Mouse (Mus musculus) lung, postnatal 0 days (tissue): ENCODE data around the gene Pfpl. TPM values are rescaled to one million over a fixed set of nuclear protein-coding genes. Genes with fewer than 3 reads are reported as not detected.

ENCODE experiments used
- ATAC-seq: fragments of 200-750 bp; cut with Nextera tagmentation; 2 replicates; pipeline ENCODE4 v1.8.0; 2017; ENCODE audit warnings: moderate library complexity
- DNase-seq: peaks from one replicate; pipeline ENCODE4 v3.0.0-alpha.2; 2016; ENCODE audit warnings: low spot score
- H3K27ac ChIP-seq: fragments of 300-500 bp; sonication (generic); 2 replicates; pipeline ENCODE4 v1.5.1; 2014; ENCODE audit warnings: antibody characterized with exemption, mild to moderate bottlenecking, low read length, mixed read lengths
- H3K27me3 ChIP-seq: fragments of 300-500 bp; sonication (generic); replicated peaks from 2 replicates; pipeline ENCODE4 v1.6.1; 2014; ENCODE audit warnings: low read length, mixed read lengths; ENCODE audit not compliant: insufficient read depth
- H3K36me3 ChIP-seq: fragments of 300-500 bp; sonication (generic); 2 replicates; pipeline ENCODE4 v1.6.1; 2014; ENCODE audit warnings: low read length, mixed read lengths; ENCODE audit not compliant: insufficient read depth
- H3K4me1 ChIP-seq: fragments of 300-500 bp; sonication (generic); 2 replicates; pipeline ENCODE4 v1.6.1; 2014; ENCODE audit warnings: antibody characterized with exemption, low read depth, low read length, mixed read lengths; ENCODE audit not compliant: insufficient read depth
- H3K4me2 ChIP-seq: fragments of 300-500 bp; sonication (generic); replicated peaks from 2 replicates; pipeline ENCODE4 v1.6.1; 2014; ENCODE audit warnings: low read depth, mild to moderate bottlenecking, low read length, moderate library complexity, mixed read lengths
- H3K4me3 ChIP-seq: fragments of 300-500 bp; sonication (generic); 2 replicates; pipeline ENCODE4 v1.5.1; 2014; ENCODE audit warnings: low read depth, low read length
- H3K9ac ChIP-seq: fragments of 300-500 bp; sonication (generic); replicated peaks from 2 replicates; pipeline ENCODE4 v1.6.1; 2014; ENCODE audit warnings: low read depth, mild to moderate bottlenecking
- H3K9me3 ChIP-seq: fragments of 300-500 bp; sonication (generic); 2 replicates; pipeline ENCODE4 v1.6.1; 2016; ENCODE audit warnings: low read length, mixed read lengths
- CTCF ChIP-seq: IDR thresholded peaks from 2 replicates; pipeline ENCODE4 v1.5.1; 2016; ENCODE audit warnings: antibody characterized with exemption, mild to moderate bottlenecking
- EP300 ChIP-seq: IDR thresholded peaks from 2 replicates; pipeline ENCODE4 v1.6.1; 2016; ENCODE audit warnings: antibody characterized with exemption, mild to moderate bottlenecking, control low read depth
- WGBS: fragments of 180-500 bp; shearing (Covaris S2); extraction: QIAGEN DNeasy Blood & Tissue Kit; methylation state at CpG from one replicate; pipeline ENCODE4 v1.1.7; 2014; 5-methylcytosine and 5-hydroxymethylcytosine counted together
- polyA plus RNA-seq: library from polyadenylated mRNA; unstranded; fragments of >200 nt; fragmentation: Nextera tagmentation; extraction: Ambion mirVana; gene quantifications from 2 replicates; pipeline ENCODE4 v1.2.1, GENCODE M21; 2015

Pfpl gene
- polyA plus RNA-seq, 1 experiment from 2014 or later, result not detected

GRCm38 (mm10) chr19:12476721-12477270, 49.1 kb downstream of the Pfpl start:
- Histone ChIP-seq H3K27me3 (no peaks in the 10 kb centered on the region), H3K36me3 (0 out of 2 replicates have a peak, but pooled peaks cover 7% of the 10 kb centered on the region), H3K4me2 (no peak overlapping the region), H3K4me1 (peaks cover 18% of the 10 kb centered on the region), H3K27ac (0 out of 2 replicates have a peak overlapping the region, but pooled peaks have one; percentile 84), H3K9ac (no peak overlapping the region), H3K4me3 (no peak overlapping the region), H3K9me3 (no peaks in the 10 kb centered on the region)
- 15% methylated on average over 5 of the region's 5 CpGs for WGBS
- DNase-seq (no peak), ATAC-seq (no peak)
- TF ChIP-seq EP300, result no peak
- TF ChIP-seq CTCF, result no peak

- Histone ChIP-seq H3K27me3 (no peaks in the 10 kb centered on the region), H3K4me3 (no peak overlapping the region), H3K27ac (no peak overlapping the region), H3K36me3 (0 out of 2 replicates have a peak, but pooled peaks cover 13% of the 10 kb centered on the region), H3K4me2 (no peak overlapping the region), H3K9ac (no peak overlapping the region), H3K4me1 (peaks cover 12% of the 10 kb centered on the region), H3K9me3 (no peaks in the 10 kb centered on the region)
- WGBS, result 70% methylated on average over 6 of the region's 6 CpGs
- DNase-seq (no peak), ATAC-seq (no peak)
- no peak for TF ChIP-seq CTCF
- TF ChIP-seq EP300, result no peak
Observed at GRCm38 (mm10) chr19:12478369-12478768, 50.7 kb downstream of the Pfpl start.

Other genes with a start within 250 kb of the Pfpl start
- gene Olfr1431, start 227.3 kb upstream of the Pfpl start, polyA plus RNA-seq, result not detected in 2 replicates
- gene Olfr1432, start 195.3 kb upstream of the Pfpl start, polyA plus RNA-seq, result not detected in 2 replicates
- not detected in 2 replicates for gene Olfr262, start 186.2 kb upstream of the Pfpl start, polyA plus RNA-seq
- gene Olfr235, start 166.9 kb upstream of the Pfpl start, polyA plus RNA-seq, result not detected in 2 replicates
- gene Olfr1434, start 148.1 kb upstream of the Pfpl start, polyA plus RNA-seq, result not detected in 2 replicates
- gene Olfr1436, start 128.8 kb upstream of the Pfpl start, polyA plus RNA-seq, result not detected in 2 replicates
- not detected in 2 replicates for gene Olfr1437, start 102.8 kb upstream of the Pfpl start, polyA plus RNA-seq
- gene Olfr1438-ps1, start 92.0 kb upstream of the Pfpl start, polyA plus RNA-seq, result not detected in 2 replicates
- gene Olfr1440, start 40.6 kb upstream of the Pfpl start, polyA plus RNA-seq, result not detected in 2 replicates
- gene Olfr1441, start 10.5 kb upstream of the Pfpl start, polyA plus RNA-seq, result not detected in 2 replicates
- gene Mpeg1, start 32.9 kb downstream of the Pfpl start, polyA plus RNA-seq, result 5.5 and 6.3 TPM in 2 replicates
- 8.4 and 8.7 TPM in 2 replicates for gene Dtx4, start 73.5 kb downstream of the Pfpl start, polyA plus RNA-seq
- gene Fam111a, start 117.8 kb downstream of the Pfpl start, polyA plus RNA-seq, result 7.4 and 8.8 TPM in 2 replicates
- gene Gm4952, start 172.1 kb downstream of the Pfpl start, polyA plus RNA-seq, result not detected in 2 replicates
- gene Glyat, start 205.4 kb downstream of the Pfpl start, polyA plus RNA-seq, result not detected in 2 replicates
- gene Olfr1442, start 242.5 kb downstream of the Pfpl start, polyA plus RNA-seq, result not detected in 2 replicates